Mouse (Mus musculus) testis, adult 2 months (tissue): ENCODE data around the gene Ube2l6.

Experiments used
- CTCF ChIP-seq: fragments of 200-500 bp; IDR thresholded peaks from 2 replicates; pipeline ENCODE4 v1.5.1; 2012; ENCODE audit warnings: low read depth, mild to moderate bottlenecking, inconsistent platforms, low read length, moderate library complexity; ENCODE audit not compliant: control insufficient read depth, insufficient read depth, insufficient replicate concordance
- POLR2A ChIP-seq: fragments of 200-500 bp; IDR thresholded peaks from 2 replicates; pipeline ENCODE4 v1.6.1; 2012; ENCODE audit warnings: low read depth, mild to moderate bottlenecking, inconsistent platforms, low read length, moderate library complexity; ENCODE audit not compliant: control insufficient read depth

- TF ChIP-seq CTCF = no peak
- no peak for TF ChIP-seq POLR2A
Observed at GRCm38 (mm10) chr2:84800304-84800703, 1.7 kb downstream of the Ube2l6 start.
